Mouse (Mus musculus) myocyte (in vitro differentiated cells): ENCODE results near the gene Kazn.

Source experiments
- CEBPB ChIP-seq: IDR thresholded peaks from 2 replicates; pipeline ENCODE4 v1.6.1; 2011; ENCODE audit warnings: mild to moderate bottlenecking, moderate library complexity; ENCODE audit not compliant: poor library complexity, insufficient read depth, severe bottlenecking
- E2F4 ChIP-seq: IDR thresholded peaks from one replicate; pipeline ENCODE4 v1.6.1; 2011; ENCODE audit warnings: mild to moderate bottlenecking, control low read depth, moderate library complexity; ENCODE audit not compliant: insufficient read depth
- MAX ChIP-seq: IDR thresholded peaks from one replicate; pipeline ENCODE4 v1.6.1; 2011; ENCODE audit warnings: low read depth, mild to moderate bottlenecking, control low read depth
- MYOD1 ChIP-seq, 3 experiments: IDR thresholded peaks; one replicate each; pipeline ENCODE4 v1.6.1; 2011; ENCODE audit warnings: control low read depth in 2 of 3, low read depth in 2 of 3, mild to moderate bottlenecking in 2 of 3, moderate library complexity in 1 of 3; ENCODE audit not compliant: insufficient read length in 2 of 3, control insufficient read depth in 1 of 3
- MYOG ChIP-seq, 3 experiments: IDR thresholded peaks; one replicate each; pipeline ENCODE4 v1.6.1; 2011; ENCODE audit warnings: control low read depth in 2 of 3, low read depth in 2 of 3, mild to moderate bottlenecking in 2 of 3; ENCODE audit not compliant: insufficient read length in 2 of 3, control insufficient read depth in 1 of 3, insufficient read depth in 1 of 3
- POLR2A ChIP-seq: IDR thresholded peaks from one replicate; pipeline ENCODE4 v1.6.1; 2011; ENCODE audit warnings: low read depth, mild to moderate bottlenecking, control low read depth, moderate library complexity; ENCODE audit not compliant: insufficient read length
- POLR2AphosphoS2 ChIP-seq: IDR thresholded peaks from one replicate; pipeline ENCODE4 v1.6.1; 2011; ENCODE audit warnings: low read depth, control low read depth; ENCODE audit not compliant: insufficient read length
- REST ChIP-seq: IDR thresholded peaks from one replicate; pipeline ENCODE4 v1.6.1; 2011; ENCODE audit warnings: mild to moderate bottlenecking, control low read depth, moderate library complexity; ENCODE audit not compliant: insufficient read depth, insufficient read length
- SRF ChIP-seq: IDR thresholded peaks from one replicate; pipeline ENCODE4 v1.6.1; 2011; ENCODE audit warnings: low read depth; ENCODE audit not compliant: control insufficient read depth, insufficient read length
- TCF12 ChIP-seq: IDR thresholded peaks from one replicate; pipeline ENCODE4 v1.6.1; 2011; ENCODE audit warnings: mild to moderate bottlenecking, control low read depth; ENCODE audit not compliant: poor library complexity, insufficient read depth, severe bottlenecking
- TCF3 ChIP-seq: IDR thresholded peaks from one replicate; pipeline ENCODE4 v1.6.1; 2011; ENCODE audit warnings: low read depth, control low read depth; ENCODE audit not compliant: insufficient read length
- USF1 ChIP-seq: IDR thresholded peaks from one replicate; pipeline ENCODE4 v1.6.1; 2011; ENCODE audit warnings: low read depth, mild to moderate bottlenecking, control low read depth, moderate library complexity

GRCm38 (mm10) chr4:142172942-142173341 lies 66.3 kb downstream of the Kazn start:
- TF ChIP-seq E2F4 (no peak), USF1 (no peak), POLR2A (no peak), POLR2AphosphoS2 (no peak), REST (no peak), MAX (no peak), TCF12 (no peak), TCF3 (no peak), MYOG (IDR thresholded peaks at IDR 0.05; ENCODE audit: control insufficient read depth in 1 of 3, insufficient read depth in 1 of 3, insufficient read length in 2 of 3, low read depth in 2 of 3) (no peak), MYOD1 (IDR thresholded peaks at IDR 0.05; ENCODE audit: control insufficient read depth in 1 of 3, insufficient read length in 2 of 3, low read depth in 2 of 3) (no peak), CEBPB (no peak), SRF (no peak)
